ENCODE assay signal across 12 mouse cellular contexts in the genomic region with DNA sequence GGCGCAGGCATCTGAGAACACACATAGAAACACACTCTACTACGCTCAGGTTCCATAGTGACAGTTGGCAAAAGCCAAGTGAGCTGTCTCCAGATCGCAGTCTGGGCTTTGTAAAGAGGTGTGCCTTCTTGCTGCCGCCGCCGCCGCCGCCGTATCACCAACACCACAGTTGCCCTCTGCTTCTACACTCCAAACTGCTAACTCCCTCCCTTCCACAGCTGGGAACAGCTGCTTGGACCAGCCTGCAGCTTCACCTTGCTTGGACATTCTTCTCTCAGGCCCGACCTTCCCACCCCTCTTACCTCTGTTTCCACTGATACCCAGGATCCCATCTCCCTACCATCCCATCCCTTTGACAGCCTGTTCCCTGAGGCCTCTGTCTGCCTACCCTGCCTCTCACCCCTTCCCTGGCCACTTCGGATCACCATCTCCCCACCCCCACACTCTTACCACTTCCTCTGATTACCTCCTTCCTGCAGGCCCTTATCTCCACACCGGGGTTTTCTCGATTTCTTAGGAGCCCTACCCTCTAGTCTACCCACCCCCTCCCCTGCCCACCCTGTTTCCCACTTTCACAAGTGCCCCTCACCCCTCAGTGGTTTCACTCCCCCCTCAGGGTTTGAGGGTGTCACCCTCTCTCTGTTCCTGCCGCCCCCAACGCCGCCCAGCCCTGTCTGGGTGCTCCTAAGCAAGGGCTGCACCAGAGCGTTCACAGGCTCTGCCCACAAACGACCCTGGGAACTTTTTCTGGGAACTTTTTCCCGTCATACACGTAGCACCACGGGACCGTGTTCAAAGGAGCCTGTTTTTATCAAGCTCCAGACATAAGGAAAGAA. TPM values are rescaled to one million over a fixed set of nuclear protein-coding genes. Genes with fewer than 3 reads are reported as not detected.
DNase-seq lines count a peak whose midpoint lies in the region; ATAC-seq lines count a peak whose summit lies in the region.
"Had no signal": no experiment of that assay in that cellular context is flagged by ENCODE, and none has a peak within 500 bp of the region (broad histone marks: within the 10 kb centered on the region; RNA-seq: fewer than 3 reads in every experiment).

No protein-coding gene starts in this region.

- DNase-seq in lung, postnatal 10 days = peak; percentile 27
- no peak for DNase-seq in lung, postnatal 14 days
- DNase-seq in thymus, postnatal 25 days = peak; percentile 58
- no peak for DNase-seq in adrenal gland, postnatal 4 days (ENCODE audit: low spot score in 2 of 2)
- no peak for DNase-seq in adrenal gland, postnatal 25 days
- DNase-seq: cerebellum, adult 18-20 months; kidney, postnatal 10 days; right cerebral cortex, adult 18-20 months had no signal

- H3K4me2 ChIP-seq in embryonic facial prominence, embryonic 13.5 days = no peak overlapping the region
- peak overlapping the region; percentile 47 for H3K4me2 ChIP-seq in liver, embryonic 12.5 days
- H3K4me2 ChIP-seq: midbrain, embryonic 13.5 days had no signal

- WGBS in embryonic facial prominence, embryonic 13.5 days = 40% methylated on average over 22 of the region's 22 CpGs
- 11% methylated on average over 22 of the region's 22 CpGs for WGBS in liver, embryonic 12.5 days (ENCODE audit: insufficient replicate concordance)

- no peaks in the 10 kb centered on the region for H3K9me3 ChIP-seq in embryonic facial prominence, embryonic 13.5 days
- H3K9me3 ChIP-seq in liver, embryonic 12.5 days (replicated peaks) = no peaks in the 10 kb centered on the region
- H3K9me3 ChIP-seq: midbrain, embryonic 13.5 days had no signal

- no peaks in the 10 kb centered on the region for H3K27me3 ChIP-seq in embryonic facial prominence, embryonic 13.5 days
- 0 out of 2 replicates have a peak, but pooled peaks cover 5% of the 10 kb centered on the region for H3K27me3 ChIP-seq in liver, embryonic 12.5 days (replicated peaks)
- H3K27me3 ChIP-seq: midbrain, embryonic 13.5 days had no signal

- H3K36me3 ChIP-seq in embryonic facial prominence, embryonic 13.5 days = peaks cover 5% of the 10 kb centered on the region; the same call in 1 of the 2 replicates
- no peaks in the 10 kb centered on the region for H3K36me3 ChIP-seq in liver, embryonic 12.5 days

- peak overlapping the region; percentile 92 for H3K27ac ChIP-seq in embryonic facial prominence, embryonic 13.5 days
- H3K27ac ChIP-seq in liver, embryonic 12.5 days = no peak overlapping the region
- H3K27ac ChIP-seq: gastrocnemius, adult 2 months; midbrain, embryonic 13.5 days had no signal

- H3K4me1 ChIP-seq in embryonic facial prominence, embryonic 13.5 days = peaks cover 72% of the 10 kb centered on the region
- H3K4me1 ChIP-seq in liver, embryonic 12.5 days = peaks cover 25% of the 10 kb centered on the region
- H3K4me1 ChIP-seq: midbrain, embryonic 13.5 days had no signal

- no peak overlapping the region for H3K4me3 ChIP-seq in embryonic facial prominence, embryonic 13.5 days
- no peak overlapping the region for H3K4me3 ChIP-seq in liver, embryonic 12.5 days
- H3K4me3 ChIP-seq: gastrocnemius, adult 2 months; midbrain, embryonic 13.5 days had no signal

- 0 out of 2 replicates have a peak overlapping the region, but pooled peaks have one; percentile 16 for H3K9ac ChIP-seq in embryonic facial prominence, embryonic 13.5 days
- H3K9ac ChIP-seq in liver, embryonic 12.5 days = peak overlapping the region; percentile 20; the same call in 1 of the 2 replicates
- H3K9ac ChIP-seq: midbrain, embryonic 13.5 days had no signal

- ATAC-seq in embryonic facial prominence, embryonic 13.5 days (ENCODE audit: insufficient number of reproducible peaks, insufficient read depth, low FRiP score, low TSS enrichment, low read depth) = no peak
- ATAC-seq in liver, embryonic 12.5 days = peak; percentile 48; the same call in 1 of the 2 replicates
- ATAC-seq: midbrain, embryonic 13.5 days had no signal

RNA-seq across cellular contexts. Expression of gene Prss38, which starts 22.3 kb away (rescaled TPM):
- not detected in 2 replicates for polyA plus RNA-seq in embryonic facial prominence, embryonic 13.5 days (2015; fragmentation: Nextera tagmentation; extraction: Ambion mirVana)
- polyA plus RNA-seq in liver, embryonic 12.5 days (2016; fragmentation: Nextera tagmentation; extraction: Ambion mirVana) = not detected in 2 replicates
- total RNA-seq in adrenal gland, postnatal 4 days (2021) = not detected
- total RNA-seq in adrenal gland, postnatal 25 days (2021) = not detected in 2 replicates
- total RNA-seq: gastrocnemius, adult 2 months had no signal
- polyA plus RNA-seq: midbrain, embryonic 13.5 days had no signal

RNA-seq across cellular contexts. Expression of gene Jmjd4, which starts 52.1 kb away (rescaled TPM):
- 14.9 and 15.4 TPM in 2 replicates for polyA plus RNA-seq in embryonic facial prominence, embryonic 13.5 days (2015; fragmentation: Nextera tagmentation; extraction: Ambion mirVana)
- polyA plus RNA-seq in liver, embryonic 12.5 days (2016; fragmentation: Nextera tagmentation; extraction: Ambion mirVana) = 7.5 and 7.7 TPM in 2 replicates
- 10 to 100 TPM; 11.4 to 12.1 TPM for total RNA-seq in adrenal gland, postnatal 4 days (2021)
- 10.4 and 11.4 TPM in 2 replicates for total RNA-seq in adrenal gland, postnatal 25 days (2021)

RNA-seq across cellular contexts. Expression of gene Snap47, which starts 53.2 kb away (rescaled TPM):
- polyA plus RNA-seq in embryonic facial prominence, embryonic 13.5 days (2015; fragmentation: Nextera tagmentation; extraction: Ambion mirVana) = 137 and 140 TPM in 2 replicates
- polyA plus RNA-seq in liver, embryonic 12.5 days (2016; fragmentation: Nextera tagmentation; extraction: Ambion mirVana) = 34.4 and 35.8 TPM in 2 replicates
- 10 to 100 TPM; 73.3 to 76.6 TPM for total RNA-seq in adrenal gland, postnatal 4 days (2021)
- total RNA-seq in adrenal gland, postnatal 25 days (2021) = 74.2 and 87.8 TPM in 2 replicates

Comparison
In these comparisons a context has a peak if more than half of its experiments do, and no peak if none do; other contexts are left out.
1. DNase-seq: peak in lung, postnatal 10 days (single experiment) and thymus, postnatal 25 days (single experiment); none in lung, postnatal 14 days (single experiment), adrenal gland, postnatal 4 days (0 of 2) and adrenal gland, postnatal 25 days (single experiment).